Mouse (Mus musculus) hindbrain, embryonic 16.5 days (tissue): ENCODE results near the gene Edc4. TPM values are rescaled to one million over a fixed set of nuclear protein-coding genes. Genes with fewer than 3 reads are reported as not detected.
"Not testable (repeated sequence)": the region's sequence is repeated elsewhere in the genome, so short reads cannot be mapped to it uniquely, and the experiment has no call there.

Source experiments
- ATAC-seq: fragments of 200-750 bp; cut with Nextera tagmentation; 2 replicates; pipeline ENCODE4 v1.8.0; 2017; ENCODE audit warnings: moderate TSS enrichment, moderate library complexity
- H3K27ac ChIP-seq: fragments of 300-500 bp; sonication (generic); 2 replicates; pipeline ENCODE4 v1.5.1; 2014; ENCODE audit warnings: low read depth, mild to moderate bottlenecking, control low read depth, low read length, moderate library complexity
- H3K27me3 ChIP-seq: fragments of 300-500 bp; sonication (generic); replicated peaks from 2 replicates; pipeline ENCODE4 v1.6.1; 2014; ENCODE audit warnings: low read length; ENCODE audit not compliant: control insufficient read depth, insufficient read depth
- H3K36me3 ChIP-seq: fragments of 300-500 bp; sonication (generic); 2 replicates; pipeline ENCODE4 v1.6.1; 2014; ENCODE audit warnings: mild to moderate bottlenecking, low read length, moderate library complexity, mixed read lengths; ENCODE audit not compliant: control insufficient read depth, insufficient read depth
- H3K4me1 ChIP-seq: fragments of 300-500 bp; sonication (generic); 2 replicates; pipeline ENCODE4 v1.6.1; 2014; ENCODE audit warnings: low read depth, low read length; ENCODE audit not compliant: control insufficient read depth, insufficient read depth
- H3K4me2 ChIP-seq: fragments of 300-500 bp; sonication (generic); 2 replicates; pipeline ENCODE4 v1.6.1; 2014; ENCODE audit warnings: mild to moderate bottlenecking, low read length, control low read depth, moderate library complexity
- H3K4me3 ChIP-seq: fragments of 300-500 bp; sonication (generic); 2 replicates; pipeline ENCODE4 v1.5.1; 2014; ENCODE audit warnings: mild to moderate bottlenecking, low read length, control low read depth, moderate library complexity
- H3K9ac ChIP-seq: fragments of 300-500 bp; sonication (generic); 2 replicates; pipeline ENCODE4 v1.6.1; 2014; ENCODE audit warnings: low read depth, mild to moderate bottlenecking, control low read depth, low read length, moderate library complexity
- H3K9me3 ChIP-seq: fragments of 300-500 bp; sonication (generic); 2 replicates; pipeline ENCODE4 v1.6.1; 2014; ENCODE audit warnings: mild to moderate bottlenecking, low read length, moderate library complexity; ENCODE audit not compliant: control insufficient read depth
- WGBS: fragments of 180-500 bp; shearing (Covaris S2); extraction: QIAGEN DNeasy Blood & Tissue Kit; methylation state at CpG from one replicate; pipeline ENCODE4 v1.1.7; 2014; 5-methylcytosine and 5-hydroxymethylcytosine counted together
- polyA plus RNA-seq: library from polyadenylated mRNA; unstranded; fragments of >200 nt; fragmentation: Nextera tagmentation; extraction: Ambion mirVana; gene quantifications from 2 replicates; pipeline ENCODE4 v1.2.1, GENCODE M21; 2015

The Edc4 gene
- polyA plus RNA-seq: 47.8 and 54.4 TPM in 2 replicates

GRCm38 (mm10) chr8:105880754-105881520 is at the start of gene Edc4:
TSS of gene Edc4 (plus strand) at chr8:105880881.
- no peaks in the 10 kb centered on the region for H3K9me3 ChIP-seq
- peak within 1 kb of the TSS; percentile 57 for H3K4me2 ChIP-seq
- H3K4me1 ChIP-seq: peaks cover 18% of the 10 kb centered on the region
- peaks cover 32% of the 10 kb centered on the region for H3K36me3 ChIP-seq
- peak; percentile 85 for ATAC-seq
- H3K27ac ChIP-seq: peak within 1 kb of the TSS; percentile 54; the same call in 1 of the 2 replicates
- WGBS: under 1% methylated on average over 45 of the region's 45 CpGs
- peak within 1 kb of the TSS; percentile 84 for H3K9ac ChIP-seq
- H3K27me3 ChIP-seq: no peaks in the 10 kb centered on the region
- peak within 1 kb of the TSS; percentile 73 for H3K4me3 ChIP-seq

- H3K27me3 ChIP-seq, H3K9me3 ChIP-seq, H3K36me3 ChIP-seq, H3K27ac ChIP-seq, ATAC-seq, H3K4me3 ChIP-seq, H3K9ac ChIP-seq, H3K4me2 ChIP-seq, H3K4me1 ChIP-seq: not testable (repeated sequence)
- WGBS: 80% methylated on average over 2 of the region's 2 CpGs
These were observed 46.9 kb upstream of the Edc4 start for GRCm38 (mm10) chr8:105833740-105834139.

GRCm38 (mm10) chr8:105835318-105835717 is 45.4 kb upstream of the Edc4 start:
- H3K36me3 ChIP-seq: no peaks in the 10 kb centered on the region
- no peak overlapping the region for H3K27ac ChIP-seq
- no peak overlapping the region for H3K4me3 ChIP-seq
- no peaks in the 10 kb centered on the region for H3K4me1 ChIP-seq
- ATAC-seq: no peak
- H3K9me3 ChIP-seq: no peaks in the 10 kb centered on the region
- H3K4me2 ChIP-seq: no peak overlapping the region
- H3K9ac ChIP-seq: no peak overlapping the region
- WGBS: 29% methylated on average over 11 of the region's 11 CpGs
- H3K27me3 ChIP-seq: no peaks in the 10 kb centered on the region

GRCm38 (mm10) chr8:105836991-105837390 is 43.7 kb upstream of the Edc4 start:
- Histone ChIP-seq H3K36me3 (no peaks in the 10 kb centered on the region), H3K9ac (no peak overlapping the region), H3K4me3 (no peak overlapping the region), H3K4me2 (no peak overlapping the region), H3K27ac (no peak overlapping the region), H3K27me3 (no peaks in the 10 kb centered on the region), H3K9me3 (no peaks in the 10 kb centered on the region), H3K4me1 (no peaks in the 10 kb centered on the region)
- 79% methylated on average over 6 of the region's 6 CpGs for WGBS
- no peak for ATAC-seq

GRCm38 (mm10) chr8:105839209-105839608 is 41.5 kb upstream of the Edc4 start:
- ATAC-seq: no peak
- H3K4me2 ChIP-seq: no peak overlapping the region
- 91% methylated on average over 5 of the region's 5 CpGs for WGBS
- H3K36me3 ChIP-seq: peaks cover 6% of the 10 kb centered on the region
- H3K27me3 ChIP-seq: no peaks in the 10 kb centered on the region
- no peaks in the 10 kb centered on the region for H3K4me1 ChIP-seq
- no peak overlapping the region for H3K27ac ChIP-seq
- no peak overlapping the region for H3K4me3 ChIP-seq
- no peak overlapping the region for H3K9ac ChIP-seq
- H3K9me3 ChIP-seq: no peaks in the 10 kb centered on the region

- H3K27me3 ChIP-seq: no peaks in the 10 kb centered on the region
- H3K27ac ChIP-seq: no peak overlapping the region
- H3K36me3 ChIP-seq: peaks cover 27% of the 10 kb centered on the region
- peaks cover 6% of the 10 kb centered on the region for H3K4me1 ChIP-seq
- 96% methylated on average over 11 of the region's 11 CpGs for WGBS
- no peak overlapping the region for H3K4me3 ChIP-seq
- H3K9me3 ChIP-seq: no peaks in the 10 kb centered on the region
- H3K9ac ChIP-seq: no peak overlapping the region
- ATAC-seq: no peak
- H3K4me2 ChIP-seq: no peak overlapping the region
These were observed 34.0 kb upstream of the Edc4 start for GRCm38 (mm10) chr8:105846678-105847077.

- ATAC-seq: no peak
- Histone ChIP-seq H3K9me3 (no peaks in the 10 kb centered on the region), H3K4me3 (no peak overlapping the region), H3K27ac (no peak overlapping the region), H3K9ac (no peak overlapping the region), H3K27me3 (no peaks in the 10 kb centered on the region), H3K36me3 (peaks cover 14% of the 10 kb centered on the region), H3K4me1 (peaks cover 9% of the 10 kb centered on the region), H3K4me2 (no peak overlapping the region)
- WGBS: 82% methylated on average over 4 of the region's 4 CpGs
These were observed 30.7 kb upstream of the Edc4 start for GRCm38 (mm10) chr8:105850014-105850413.

- WGBS: 86% methylated on average over 7 of the region's 7 CpGs
- ATAC-seq: no peak
- Histone ChIP-seq H3K4me3 (no peak overlapping the region), H3K27me3 (no peaks in the 10 kb centered on the region), H3K4me1 (peaks cover 9% of the 10 kb centered on the region), H3K4me2 (peak overlapping the region; percentile 13), H3K27ac (no peak overlapping the region), H3K36me3 (peaks cover 11% of the 10 kb centered on the region), H3K9me3 (no peaks in the 10 kb centered on the region), H3K9ac (no peak overlapping the region)
These were observed 30.1 kb upstream of the Edc4 start for GRCm38 (mm10) chr8:105850611-105851010.

- H3K9me3 ChIP-seq: no peaks in the 10 kb centered on the region
- peak overlapping the region; percentile 74 for H3K9ac ChIP-seq
- H3K36me3 ChIP-seq: peaks cover 3% of the 10 kb centered on the region
- H3K27me3 ChIP-seq: no peaks in the 10 kb centered on the region
- WGBS: under 1% methylated on average over 34 of the region's 34 CpGs
- peak; percentile 85 for ATAC-seq
- H3K27ac ChIP-seq: peak overlapping the region; percentile 83
- peak overlapping the region; percentile 80 for H3K4me3 ChIP-seq
- peak overlapping the region; percentile 59 for H3K4me2 ChIP-seq
- peaks cover 17% of the 10 kb centered on the region for H3K4me1 ChIP-seq
These were observed 29.0 kb upstream of the Edc4 start for GRCm38 (mm10) chr8:105851651-105852143.
